Mouse (Mus musculus) neural tube, embryonic 10.5 days (tissue): ENCODE data around the gene Chmp6.

Experiments
- DNase-seq: peaks from one replicate; pipeline ENCODE4 v3.0.0-alpha.2; 2017; ENCODE audit warnings: low spot score; ENCODE audit errors: extremely low spot score

Gene Chmp6

GRCm38 (mm10) chr11:119907711-119908110 lies 5.5 kb upstream of the Chmp6 start:
- DNase-seq = no peak

DNA sequence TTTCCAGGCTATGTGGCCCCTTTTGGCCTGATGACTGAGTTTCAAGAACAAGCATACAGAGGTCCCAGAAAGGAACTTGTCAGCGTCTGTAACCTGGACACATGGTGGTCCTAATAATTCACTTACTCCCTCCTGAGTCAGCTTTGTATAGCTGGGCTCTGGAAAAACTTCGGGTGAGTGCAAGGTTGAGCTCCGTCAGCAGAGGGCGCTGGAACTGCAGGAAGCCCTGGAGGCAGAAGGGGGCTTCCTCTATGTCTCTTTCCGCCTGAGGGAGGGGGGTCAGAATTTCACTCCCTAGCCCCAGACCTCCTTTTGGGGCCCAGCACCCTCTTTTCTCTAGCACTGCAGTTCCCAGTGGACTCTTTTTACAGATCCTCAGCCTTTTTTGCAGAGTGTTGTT lies 3.8 kb upstream of the Chmp6 start:
- DNase-seq = peak; percentile 82

DNA sequence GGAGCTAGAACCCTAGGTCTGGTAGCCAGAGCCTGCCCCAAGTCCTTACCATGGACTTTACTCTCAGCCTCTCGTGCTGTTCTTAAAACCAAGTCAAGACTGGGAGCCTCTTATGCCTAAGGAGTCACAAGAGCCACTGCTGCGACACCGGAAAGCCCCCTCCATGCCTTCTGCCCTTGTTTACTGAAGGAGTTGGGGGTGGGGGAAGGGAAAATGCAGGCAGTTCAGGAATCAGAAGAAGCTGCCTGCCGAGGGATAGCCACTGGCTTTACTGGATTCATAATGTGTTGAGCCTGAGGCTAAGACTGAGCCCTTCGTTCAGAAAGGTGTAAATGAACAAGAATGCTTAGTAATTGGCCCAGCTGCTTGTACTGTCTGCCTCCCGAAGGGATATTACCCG lies 396 bp upstream of the Chmp6 start:
- DNase-seq = no peak

GRCm38 (mm10) chr11:119913935-119914314 lies 684 bp downstream of the Chmp6 start:
- no peak for DNase-seq

GRCm38 (mm10) chr11:119914381-119914780 lies 1.1 kb downstream of the Chmp6 start:
- no peak for DNase-seq

DNA sequence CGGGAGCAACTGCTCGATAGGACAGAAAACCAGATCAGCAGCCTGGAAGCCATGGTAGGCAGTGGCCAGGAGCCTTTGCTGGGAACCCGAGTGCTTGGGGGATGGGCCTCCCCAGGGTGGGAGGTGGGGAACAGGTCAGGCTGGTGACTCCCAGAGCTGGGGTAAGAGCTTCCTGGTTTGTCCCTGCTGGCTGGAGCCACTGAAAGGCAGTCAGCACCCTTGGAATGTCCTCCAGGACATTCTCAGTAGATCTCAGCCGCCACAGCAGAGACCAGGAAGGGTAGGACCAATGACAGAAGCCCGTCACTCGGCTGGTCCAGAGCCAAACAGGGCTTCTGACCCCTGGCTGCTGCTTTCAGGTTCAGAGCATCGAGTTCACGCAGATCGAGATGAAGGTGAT lies 2.4 kb downstream of the Chmp6 start:
- DNase-seq = no peak

DNA sequence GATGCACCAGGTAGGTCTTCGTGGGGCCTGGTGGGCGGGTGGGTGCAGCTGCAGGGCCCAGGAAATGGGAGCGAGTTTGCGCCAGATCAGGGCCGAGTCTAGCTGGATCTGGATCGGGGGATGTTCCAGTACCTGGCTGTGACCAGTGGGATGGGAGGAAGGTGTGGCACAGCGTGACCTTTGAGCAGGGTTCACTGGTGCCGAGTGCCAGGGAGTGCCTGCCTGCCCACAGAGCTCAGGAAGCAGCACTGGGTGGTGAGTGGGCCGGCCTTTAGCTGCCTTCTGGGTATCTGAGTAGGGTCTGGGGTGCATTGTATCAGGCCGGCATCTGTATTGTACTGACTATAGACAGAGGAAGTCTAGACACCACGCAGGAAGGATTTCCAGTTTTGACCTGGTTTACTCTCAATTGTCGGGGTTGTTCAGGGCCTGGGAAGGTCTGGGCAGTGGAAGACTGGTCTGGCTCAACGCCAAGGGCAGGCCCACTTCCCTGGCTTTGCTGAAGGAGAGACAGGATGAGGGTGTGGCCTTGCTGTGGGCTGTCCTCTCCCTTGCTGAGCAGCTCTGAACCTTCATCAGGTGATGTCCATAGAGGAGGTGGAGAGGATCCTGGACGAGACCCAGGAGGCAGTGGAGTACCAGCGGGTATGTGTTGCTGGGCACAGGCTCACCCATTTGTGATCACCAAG lies 3.0 kb downstream of the Chmp6 start:
- no peak for DNase-seq

DNA sequence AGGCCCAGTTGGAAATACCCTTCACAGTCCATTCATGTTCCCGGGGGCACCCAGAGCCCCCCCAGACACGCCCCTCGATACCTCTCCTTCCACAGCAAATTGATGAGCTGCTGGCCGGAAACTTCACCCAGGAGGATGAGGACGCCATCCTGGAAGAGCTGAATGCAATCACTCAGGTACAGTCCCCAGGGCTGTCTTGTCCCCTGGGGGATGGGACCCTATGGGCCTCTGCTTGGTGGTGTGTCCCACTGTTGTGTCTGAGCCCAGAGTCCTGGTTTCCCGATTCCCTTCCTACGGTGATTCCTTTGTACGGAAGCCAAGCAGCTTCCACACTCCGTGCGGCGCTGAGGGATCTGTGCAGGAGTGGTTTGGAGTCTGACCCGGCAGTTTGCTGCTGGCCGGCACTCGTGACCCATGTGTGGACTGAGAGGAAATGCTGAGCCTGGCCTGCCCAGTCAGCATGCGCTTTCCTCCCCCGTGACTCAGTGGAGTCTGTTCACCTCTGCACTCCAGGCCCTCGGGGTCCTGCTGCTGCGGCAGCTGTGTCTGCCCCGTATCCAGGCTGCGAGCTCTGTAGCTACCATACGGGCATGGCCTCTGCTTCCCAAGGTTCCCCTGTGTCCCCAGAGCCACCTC lies 3.7 kb downstream of the Chmp6 start:
- DNase-seq = no peak

DNA sequence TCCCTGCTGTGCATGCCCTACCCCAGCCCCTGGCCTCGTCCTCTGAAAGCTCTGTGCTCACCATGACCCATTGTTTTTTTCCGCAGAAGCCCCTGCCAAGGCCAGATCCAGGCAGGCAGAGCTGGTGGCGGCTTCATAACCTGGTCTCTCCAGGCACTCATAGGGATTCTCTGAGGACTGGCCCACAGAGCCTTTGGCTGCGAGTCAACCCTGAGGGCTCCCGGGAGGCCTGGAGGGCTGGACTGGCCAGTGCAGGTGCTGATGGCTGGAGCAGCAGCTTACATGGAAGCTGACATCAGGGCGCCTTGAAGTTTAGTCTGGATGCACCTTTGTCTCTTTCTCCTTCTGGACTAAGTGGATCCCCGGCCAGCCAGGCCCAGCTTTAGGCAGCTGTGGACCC lies 5.3 kb downstream of the Chmp6 start:
- no peak for DNase-seq

DNA sequence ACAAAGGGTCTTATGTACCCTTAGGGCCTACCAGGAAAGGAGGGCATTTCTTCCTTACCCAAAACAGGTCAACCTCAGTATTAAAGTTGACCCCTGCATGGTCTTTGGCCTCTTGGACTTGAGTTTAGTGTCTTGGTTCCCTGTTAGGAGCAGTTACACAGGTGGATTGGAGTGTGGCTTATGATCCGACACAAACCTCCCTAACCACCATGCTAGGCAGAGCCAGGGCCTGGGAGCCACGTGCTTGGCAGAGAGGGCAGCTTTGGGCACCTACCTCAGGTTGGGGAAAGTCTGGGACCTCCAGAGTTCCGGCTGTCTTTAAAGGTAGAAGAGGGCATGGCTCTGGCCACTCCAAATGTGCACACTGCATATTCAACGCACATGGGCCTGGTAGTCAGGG lies 6.2 kb downstream of the Chmp6 start:
- no peak for DNase-seq

DNA sequence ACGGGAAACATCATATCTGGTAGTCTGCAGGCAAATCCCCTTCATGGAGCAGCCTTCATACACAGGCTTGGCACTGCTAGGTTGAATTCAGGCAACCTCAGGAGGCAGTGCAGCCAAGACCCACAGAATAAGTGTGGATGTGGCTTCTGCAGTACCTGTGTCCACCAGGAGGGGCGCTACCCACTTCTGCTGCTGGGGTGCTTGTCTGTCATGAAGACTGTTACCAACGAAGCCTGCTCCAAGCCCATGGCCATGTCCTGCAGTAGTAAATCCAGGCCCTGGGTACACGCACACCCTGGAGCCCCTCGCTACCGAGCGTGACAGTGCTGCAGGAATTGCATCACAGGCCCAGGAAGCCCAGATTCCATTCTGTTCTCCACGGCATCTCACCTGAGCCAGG lies 6.7 kb downstream of the Chmp6 start:
- DNase-seq = peak; percentile 75

DNA sequence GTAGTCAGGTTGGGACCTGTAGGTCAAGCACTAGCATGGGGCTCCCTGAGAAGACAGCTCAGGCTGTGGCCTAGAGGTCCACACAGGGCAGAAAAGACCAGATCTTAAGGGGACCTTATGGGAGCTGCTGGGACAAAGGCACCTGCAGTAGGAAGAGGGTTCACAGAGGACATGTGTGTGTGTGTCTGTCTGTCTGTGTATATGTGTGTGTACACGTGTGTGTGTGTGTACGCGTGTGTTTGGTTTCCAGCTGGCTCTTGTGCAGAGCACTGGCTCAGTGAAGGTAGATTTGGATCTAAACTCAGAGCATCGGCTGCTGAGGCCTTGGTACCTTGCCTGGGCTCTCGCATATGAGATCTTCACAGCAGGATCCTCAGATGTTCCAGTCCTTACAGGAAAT lies 7.4 kb downstream of the Chmp6 start:
- DNase-seq = no peak

GRCm38 (mm10) chr11:119925176-119925575 lies 11.9 kb downstream of the Chmp6 start:
- no peak for DNase-seq

DNA sequence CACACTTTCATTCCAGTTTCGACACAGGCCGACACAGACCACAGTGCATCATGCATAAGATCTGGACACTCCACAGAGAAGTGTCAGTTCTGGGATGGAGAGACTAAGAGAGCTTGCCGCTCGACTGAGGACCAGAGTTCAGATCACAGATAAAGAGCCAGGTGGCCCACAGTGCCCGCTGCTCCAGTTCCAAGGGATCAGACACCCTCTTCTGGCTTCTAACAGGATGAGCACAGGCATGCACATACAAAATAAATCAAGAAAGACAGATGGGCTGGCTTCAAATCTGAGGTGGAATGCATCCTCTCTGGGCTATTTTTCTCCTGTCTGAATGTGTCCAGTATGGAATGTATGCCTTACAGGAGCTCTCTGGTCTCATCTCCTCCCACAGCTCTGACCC lies 13.5 kb downstream of the Chmp6 start:
- no peak for DNase-seq

DNA sequence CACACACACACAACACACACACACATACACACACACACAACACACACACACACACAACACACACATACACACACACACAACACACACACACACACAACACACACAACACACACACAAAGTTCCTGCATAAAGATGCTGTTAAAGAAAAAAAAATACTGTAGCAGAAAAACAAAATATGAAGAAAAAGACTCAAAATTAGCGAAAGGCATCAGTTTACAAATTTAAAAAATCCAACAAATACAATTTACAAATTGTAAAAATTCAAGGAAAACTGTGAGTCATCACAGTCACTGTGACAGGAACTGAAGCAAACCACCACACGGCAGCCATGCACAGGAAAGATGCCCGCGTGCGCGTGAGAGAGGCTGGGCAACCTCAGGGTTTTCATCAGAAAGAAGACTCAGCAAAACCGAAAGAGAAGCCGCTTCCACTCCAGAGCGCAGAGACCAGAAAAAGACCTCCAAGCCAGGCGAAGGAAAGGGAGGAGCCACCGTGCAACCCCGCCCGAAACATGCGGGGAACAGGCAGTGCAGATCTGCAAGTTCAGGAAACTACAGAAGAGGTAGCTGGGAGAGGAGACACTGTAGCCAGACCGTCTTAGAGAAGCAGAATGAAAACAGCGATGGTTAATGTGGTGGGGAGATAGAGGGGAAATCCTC lies 14.9 kb downstream of the Chmp6 start:
- no peak for DNase-seq

GRCm38 (mm10) chr11:119929603-119930265 lies 16.5 kb downstream of the Chmp6 start:
- DNase-seq = no peak

DNA sequence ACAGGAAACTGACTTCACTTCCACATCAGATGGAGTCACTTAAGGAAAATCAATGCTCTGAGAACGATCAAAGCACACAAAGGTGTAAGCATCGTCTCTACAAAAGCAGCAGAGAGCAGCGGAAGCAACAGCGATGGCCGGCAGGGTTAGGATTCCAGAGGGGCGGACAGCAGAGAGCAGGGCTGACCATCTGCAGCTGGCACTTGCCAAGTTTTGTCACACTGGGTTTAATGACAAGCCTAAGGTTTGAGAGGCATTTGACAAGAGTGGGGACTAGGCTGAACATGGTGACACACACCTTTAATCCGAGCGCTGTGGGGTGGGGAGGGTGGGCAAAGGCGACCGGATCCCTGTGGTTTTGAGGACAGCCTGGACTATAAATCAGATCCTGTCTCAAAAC lies 18.6 kb downstream of the Chmp6 start:
- no peak for DNase-seq

- DNase-seq = no peak
Measured at GRCm38 (mm10) chr11:119933142-119933541, 19.9 kb downstream of the Chmp6 start.

- no peak for DNase-seq
Measured at GRCm38 (mm10) chr11:119933819-119934583, 20.8 kb downstream of the Chmp6 start.

GRCm38 (mm10) chr11:119934773-119935172 lies 21.5 kb downstream of the Chmp6 start:
- DNase-seq = no peak

DNA sequence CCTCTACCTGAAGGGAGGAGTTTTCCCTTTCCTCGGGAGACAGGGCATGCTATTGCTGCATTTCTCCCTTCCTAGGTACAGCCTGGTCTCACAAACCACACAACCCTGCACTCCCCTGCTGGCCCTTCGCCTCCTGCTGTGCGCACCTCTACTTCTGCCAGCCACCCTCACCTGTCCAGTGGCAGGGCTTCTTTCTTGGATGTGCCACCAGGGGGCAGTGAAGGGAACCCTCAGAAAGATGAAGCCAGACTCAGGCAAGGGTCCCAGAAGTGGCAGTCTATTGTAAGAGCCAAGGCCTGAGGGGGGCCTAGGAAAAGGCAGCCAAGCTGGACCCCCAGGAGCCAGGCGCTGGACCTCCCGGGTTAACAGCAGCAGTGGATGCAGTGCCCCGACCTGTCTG lies 22.2 kb downstream of the Chmp6 start:
- DNase-seq = peak; percentile 74

DNA sequence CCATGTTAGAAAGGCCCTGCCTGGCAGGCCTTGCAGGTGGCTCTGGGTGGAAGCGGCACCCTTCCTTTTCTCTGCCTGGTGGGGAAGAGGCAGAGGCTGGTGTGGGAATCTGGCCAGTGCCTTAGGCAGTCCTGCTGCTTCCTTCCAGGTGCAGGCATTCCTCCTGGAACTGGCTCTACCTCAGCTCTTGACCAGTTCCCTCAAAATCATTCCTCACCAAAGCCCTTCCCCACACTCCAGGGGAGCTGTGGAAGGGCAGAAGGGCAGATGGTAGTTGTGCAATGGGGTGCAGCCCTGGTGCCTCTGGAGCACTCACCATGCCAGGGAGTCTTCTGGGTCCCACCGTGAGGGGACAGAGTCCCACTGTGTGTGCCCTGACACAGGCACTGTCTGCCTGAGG lies 23.2 kb downstream of the Chmp6 start:
- DNase-seq = no peak
